Mouse (Mus musculus): ENCODE measurements around the gene Rab8b. TPM values are rescaled to one million over a fixed set of nuclear protein-coding genes. Genes with fewer than 3 reads are reported as not detected.
A peak's percentile ranks its signal among the peaks of the same experiment; 100 is the strongest.
"Not testable (repeated sequence)": the region's sequence is repeated elsewhere in the genome, so short reads cannot be mapped to it uniquely, and the experiment has no call there.

Rab8b gene
- polyA plus RNA-seq, 1 experiment from 2014 or later: 25.0 TPM

DNA sequence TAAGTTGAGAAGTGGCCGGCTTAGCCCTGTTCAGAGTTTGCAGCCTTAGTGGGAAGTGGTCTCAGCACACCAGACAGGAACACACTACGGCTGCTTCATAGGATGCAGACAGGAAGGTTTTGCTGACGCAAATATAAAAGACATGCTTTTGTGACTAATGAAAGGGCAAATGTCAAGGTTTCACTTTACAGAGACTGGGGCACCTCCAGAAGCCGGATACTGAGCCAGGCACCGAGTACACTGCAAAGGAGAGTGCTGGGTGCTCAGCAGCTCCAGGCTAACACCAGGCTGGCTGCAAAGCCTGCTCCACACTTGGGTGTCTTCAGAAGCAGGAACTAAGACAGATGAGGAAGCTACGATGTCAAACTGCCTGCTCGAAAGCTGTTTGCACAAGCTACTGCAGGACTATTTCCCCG, 37.1 kb downstream of the Rab8b start:
- Histone ChIP-seq H3K9me3 (no peaks in the 10 kb centered on the region), H3K36me3 (no peaks in the 10 kb centered on the region), H3K4me2 (no peak overlapping the region), H3K27me3 (replicated peaks) (no peaks in the 10 kb centered on the region), H3K4me3 (replicated peaks) (no peak overlapping the region), H3K27ac (no peak overlapping the region; the same call in 1 of the 2 replicates), H3K4me1 (peaks cover 14% of the 10 kb centered on the region; the same call in 1 of the 2 replicates), H3K9ac (no peak overlapping the region)
- WGBS: 41% methylated on average over 8 of the region's 8 CpGs
- no peak for ATAC-seq (ENCODE audit: insufficient read depth, low FRiP score, low read depth)

DNA sequence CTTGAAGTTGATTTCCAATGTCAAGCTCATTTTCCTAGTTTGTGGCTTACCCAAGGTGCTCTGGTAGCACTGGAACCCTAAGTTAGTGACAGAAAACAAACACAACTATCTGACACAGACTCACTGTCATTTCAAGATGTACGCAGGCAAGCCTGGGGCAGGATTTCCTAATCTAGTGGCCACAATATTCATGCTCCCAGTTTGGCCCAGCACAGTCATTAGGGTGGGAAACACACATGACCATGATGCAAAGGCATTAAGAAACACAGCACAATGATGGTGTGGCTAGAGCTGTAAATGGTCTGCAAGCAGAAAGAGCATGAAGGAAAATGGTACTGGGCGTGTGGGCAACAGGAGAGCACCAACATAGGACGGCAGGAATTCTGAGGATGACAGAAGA, 37.6 kb downstream of the Rab8b start:
- Histone ChIP-seq H3K27me3 (replicated peaks) (no peaks in the 10 kb centered on the region), H3K9ac (no peak overlapping the region), H3K9me3 (no peaks in the 10 kb centered on the region), H3K27ac (no peak overlapping the region), H3K4me3 (replicated peaks) (no peak overlapping the region), H3K4me1 (peaks cover 9% of the 10 kb centered on the region; the same call in 1 of the 2 replicates), H3K36me3 (no peaks in the 10 kb centered on the region), H3K4me2 (no peak overlapping the region)
- 70% methylated on average over 3 of the region's 3 CpGs for WGBS
- no peak for ATAC-seq (ENCODE audit: insufficient read depth, low FRiP score, low read depth)

DNA sequence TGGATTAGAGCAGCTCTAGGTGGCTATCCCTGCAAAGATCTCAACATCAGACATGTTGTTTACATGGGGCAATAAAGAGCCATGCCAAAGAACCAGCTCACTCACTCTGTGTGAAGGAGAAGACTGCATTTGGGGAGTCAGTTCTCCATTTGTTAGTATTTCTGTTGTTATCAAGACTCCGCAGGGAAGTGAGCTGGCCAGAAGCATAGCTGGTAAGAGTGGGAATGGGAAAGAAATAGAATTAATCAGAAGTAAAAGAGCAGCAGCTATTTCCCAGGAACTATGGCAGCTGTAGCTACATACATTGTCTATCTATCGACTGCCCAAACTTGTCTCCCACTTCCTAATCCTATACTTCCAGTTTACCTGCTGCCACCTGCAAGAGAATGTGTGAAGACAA, 38.7 kb downstream of the Rab8b start:
- Histone ChIP-seq H3K9ac (no peak overlapping the region), H3K27ac (no peak overlapping the region), H3K4me3 (replicated peaks) (no peak overlapping the region), H3K9me3 (no peaks in the 10 kb centered on the region), H3K27me3 (replicated peaks) (no peaks in the 10 kb centered on the region), H3K36me3 (no peaks in the 10 kb centered on the region), H3K4me1 (peaks cover 5% of the 10 kb centered on the region; the same call in 1 of the 2 replicates), H3K4me2 (no peak overlapping the region)
- 84% methylated on average over 2 of the region's 2 CpGs for WGBS
- no peak for ATAC-seq (ENCODE audit: insufficient read depth, low FRiP score, low read depth)

DNA sequence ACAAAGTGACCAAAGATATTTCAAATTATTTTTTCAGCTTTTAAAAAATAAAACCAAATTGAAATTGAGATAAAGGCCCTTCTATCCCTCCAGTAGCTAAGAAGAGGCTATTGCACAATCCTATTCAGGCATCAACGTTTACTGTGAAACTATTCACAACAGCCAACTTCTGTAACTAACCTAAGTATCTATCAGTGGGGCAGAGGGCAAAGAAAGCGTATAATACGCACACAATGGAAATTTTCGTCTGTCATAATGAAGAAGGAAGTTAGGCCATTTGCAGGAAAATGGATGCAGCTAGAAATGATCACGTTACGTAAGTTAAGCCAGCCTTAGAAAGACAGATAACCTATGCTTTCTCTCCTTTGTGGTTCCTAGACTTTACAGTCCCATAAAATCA, 40.0 kb downstream of the Rab8b start:
- WGBS: 80% methylated on average over 6 of the region's 6 CpGs
- no peaks in the 10 kb centered on the region for H3K27me3 ChIP-seq (replicated peaks)
- no peak for ATAC-seq (ENCODE audit: insufficient read depth, low FRiP score, low read depth)

DNA sequence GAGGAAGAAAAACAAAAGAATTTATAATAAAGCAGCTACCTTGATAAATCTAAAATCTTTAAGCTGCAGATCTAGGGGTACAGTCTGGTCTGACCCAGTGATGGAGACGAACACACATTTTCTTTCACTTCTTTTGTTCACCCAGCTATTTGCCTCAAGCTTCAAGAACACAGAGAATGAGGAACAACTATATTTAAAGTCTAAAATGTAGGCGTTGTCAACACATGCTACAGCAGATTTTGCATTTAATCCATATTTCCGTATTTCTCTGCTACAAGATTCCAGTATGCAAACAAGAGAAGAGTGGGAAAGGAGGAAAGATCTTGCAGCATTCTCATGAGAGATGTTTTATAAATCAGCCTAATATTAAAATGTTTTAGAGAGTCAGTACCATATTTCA, 40.6 kb downstream of the Rab8b start:
- no peak overlapping the region for H3K4me2 ChIP-seq
- no peak overlapping the region for H3K9ac ChIP-seq
- H3K4me1 ChIP-seq: peaks cover 5% of the 10 kb centered on the region; the same call in 1 of the 2 replicates
- H3K9me3 ChIP-seq: no peaks in the 10 kb centered on the region
- no peaks in the 10 kb centered on the region for H3K27me3 ChIP-seq (replicated peaks)
- H3K4me3 ChIP-seq (replicated peaks): no peak overlapping the region
- no peak for ATAC-seq (ENCODE audit: insufficient read depth, low FRiP score, low read depth)
- H3K27ac ChIP-seq: no peak overlapping the region
- 94% methylated on average over 3 of the region's 3 CpGs for WGBS
- no peaks in the 10 kb centered on the region for H3K36me3 ChIP-seq

More for the DNA sequence above, 40.0 kb downstream of the Rab8b start:
- no peak overlapping the region for H3K27ac ChIP-seq
- no peaks in the 10 kb centered on the region for H3K36me3 ChIP-seq
- H3K9ac ChIP-seq: no peak overlapping the region
- H3K4me2 ChIP-seq: no peak overlapping the region
- peaks cover 5% of the 10 kb centered on the region; the same call in 1 of the 2 replicates for H3K4me1 ChIP-seq
- H3K9me3 ChIP-seq: no peaks in the 10 kb centered on the region
- H3K4me3 ChIP-seq (replicated peaks): no peak overlapping the region

DNA sequence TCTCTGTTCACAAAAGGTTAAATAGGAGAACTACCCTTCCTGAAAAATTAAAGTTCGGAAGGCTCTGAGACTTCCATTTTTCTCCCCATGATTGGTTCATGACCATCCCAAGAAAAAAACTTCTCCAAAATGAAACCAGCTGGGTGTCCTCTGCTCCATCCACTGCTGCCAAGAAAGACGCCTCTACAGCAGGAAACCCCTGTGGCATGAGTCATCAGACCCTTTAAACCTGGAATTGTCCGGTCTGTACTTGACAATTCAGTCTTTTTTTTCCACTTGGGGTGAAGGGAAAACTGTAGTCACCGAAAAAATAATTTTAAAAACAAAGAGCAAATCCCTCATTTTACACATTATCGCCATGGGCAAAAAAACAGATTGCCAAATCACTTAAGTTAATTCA, 42.9 kb downstream of the Rab8b start:
- no peak overlapping the region; the same call in 1 of the 2 replicates for H3K27ac ChIP-seq
- H3K4me2 ChIP-seq: no peak overlapping the region
- H3K4me3 ChIP-seq (replicated peaks): no peak overlapping the region
- no peak overlapping the region for H3K9ac ChIP-seq
- no peaks in the 10 kb centered on the region for H3K27me3 ChIP-seq (replicated peaks)
- WGBS: 51% methylated on average over 5 of the region's 5 CpGs
- no peaks in the 10 kb centered on the region for H3K4me1 ChIP-seq
- no peaks in the 10 kb centered on the region for H3K36me3 ChIP-seq
- ATAC-seq (ENCODE audit: insufficient read depth, low FRiP score, low read depth): 0 out of 2 replicates have a peak, but pooled peaks have one; percentile 43
- H3K9me3 ChIP-seq: no peaks in the 10 kb centered on the region

DNA sequence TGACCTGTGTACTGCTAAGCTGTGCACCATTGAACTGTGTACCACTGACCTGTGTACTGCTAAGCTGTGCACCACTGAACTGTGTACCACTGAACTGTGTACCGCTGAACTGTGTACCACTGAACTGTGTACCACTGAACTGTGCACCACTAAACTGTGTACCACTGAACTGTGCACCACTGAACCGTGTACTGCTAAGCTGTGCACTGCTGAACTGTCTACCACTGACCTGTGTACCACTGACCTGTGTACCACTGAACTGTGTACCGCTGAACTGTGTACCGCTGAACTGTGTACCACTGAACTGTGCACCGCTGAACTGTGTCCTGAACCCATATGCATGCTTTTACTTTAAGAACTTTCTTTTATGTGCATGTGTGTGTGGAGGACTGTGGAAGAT, 45.2 kb downstream of the Rab8b start:
- Histone ChIP-seq H3K4me1 (no peaks in the 10 kb centered on the region), H3K36me3 (no peaks in the 10 kb centered on the region), H3K27me3 (replicated peaks) (no peaks in the 10 kb centered on the region), H3K9me3 (no peaks in the 10 kb centered on the region), H3K4me2 (no peak overlapping the region), H3K9ac (no peak overlapping the region), H3K27ac (no peak overlapping the region), H3K4me3 (replicated peaks) (no peak overlapping the region)
- no peak for ATAC-seq (ENCODE audit: insufficient read depth, low FRiP score, low read depth)
- WGBS: 98% methylated on average over 5 of the region's 5 CpGs

DNA sequence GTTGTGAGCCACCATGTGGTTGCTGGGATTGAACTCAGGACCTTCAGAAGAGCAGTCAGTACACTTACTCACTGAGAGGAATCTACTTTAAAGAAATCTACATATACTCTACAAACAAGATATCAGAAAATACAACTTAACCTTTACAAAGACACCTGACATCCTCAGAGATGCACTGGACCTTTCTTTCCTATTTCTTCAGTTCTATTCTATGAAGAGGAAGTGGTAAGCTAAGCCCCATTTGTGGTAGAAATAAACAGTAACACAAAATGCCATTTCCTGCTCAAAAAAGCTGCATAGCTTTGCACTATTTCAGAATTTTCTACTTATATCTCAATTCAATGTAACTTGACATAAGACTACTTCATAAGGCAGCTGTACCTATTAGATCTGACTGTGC, 46.0 kb downstream of the Rab8b start:
- no peak for ATAC-seq (ENCODE audit: insufficient read depth, low FRiP score, low read depth)
- H3K4me2 ChIP-seq: no peak overlapping the region
- no peak overlapping the region for H3K27ac ChIP-seq
- no peaks in the 10 kb centered on the region for H3K4me1 ChIP-seq
- no peaks in the 10 kb centered on the region for H3K27me3 ChIP-seq (replicated peaks)
- no peak overlapping the region for H3K9ac ChIP-seq
- H3K36me3 ChIP-seq: no peaks in the 10 kb centered on the region
- no peak overlapping the region for H3K4me3 ChIP-seq (replicated peaks)
- no peaks in the 10 kb centered on the region for H3K9me3 ChIP-seq

DNA sequence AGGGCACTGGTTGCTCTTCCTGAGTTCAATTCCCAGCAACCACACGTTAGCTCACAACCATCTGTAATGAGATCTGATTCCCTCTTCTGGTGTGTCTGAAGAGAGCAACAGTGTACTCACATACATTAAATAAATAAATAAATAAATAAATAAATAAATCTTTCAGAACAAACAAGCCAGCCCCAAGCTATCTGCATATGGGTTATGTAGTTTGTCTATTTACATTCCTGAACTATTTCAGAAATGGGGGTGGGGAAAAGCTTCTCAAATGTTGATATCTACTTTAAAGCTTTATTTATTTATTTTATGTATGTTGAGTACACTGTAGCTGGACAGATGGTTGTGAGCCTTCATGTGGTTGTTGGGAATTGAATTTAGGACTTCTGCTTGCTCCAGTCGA, 46.5 kb downstream of the Rab8b start:
- 67% methylated on average over 2 of the region's 2 CpGs for WGBS
- not testable (repeated sequence) for H3K4me3 ChIP-seq (replicated peaks); H3K4me1 ChIP-seq; H3K9ac ChIP-seq; H3K27me3 ChIP-seq (replicated peaks); H3K4me2 ChIP-seq; H3K36me3 ChIP-seq; ATAC-seq (ENCODE audit: insufficient read depth, low FRiP score, low read depth); H3K9me3 ChIP-seq
- peak overlapping the region; percentile 74; the same call in 1 of the 2 replicates for H3K27ac ChIP-seq

DNA sequence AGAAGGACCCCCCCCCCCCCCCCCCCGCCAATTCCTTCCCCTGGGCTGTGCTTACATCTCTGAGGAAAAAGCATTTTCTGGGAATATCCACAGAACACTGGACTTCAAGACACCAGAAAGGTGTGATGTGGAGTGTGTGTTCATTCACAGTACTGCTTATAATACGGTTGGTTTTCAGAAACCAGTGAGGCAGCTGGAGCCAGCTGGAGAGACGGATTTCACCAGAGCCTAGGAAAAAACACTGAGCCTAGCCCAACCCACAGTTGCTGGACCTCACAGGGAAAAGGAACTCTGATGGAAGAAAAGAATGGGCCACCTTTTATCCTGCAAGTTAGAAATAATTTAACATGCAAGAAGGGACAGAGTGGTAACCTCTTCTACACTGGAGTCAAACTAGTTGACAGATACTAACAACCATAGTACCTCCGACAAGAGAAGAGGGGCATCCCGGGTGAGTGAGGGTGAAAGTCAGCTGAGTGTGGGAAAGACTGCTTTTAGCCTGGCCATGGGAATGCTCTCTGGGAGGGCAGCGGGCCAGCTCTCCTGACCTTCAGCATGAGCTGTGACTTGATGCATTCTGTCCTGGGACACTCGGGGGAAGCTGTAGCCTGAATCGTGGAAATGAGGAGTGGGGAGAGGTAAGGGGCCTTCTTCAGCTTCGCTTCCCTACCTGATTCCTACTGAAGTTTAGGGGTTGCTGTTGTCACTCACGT, 47.3 kb downstream of the Rab8b start:
- Histone ChIP-seq H3K4me1 (no peaks in the 10 kb centered on the region), H3K4me2 (no peak overlapping the region), H3K4me3 (replicated peaks) (no peak overlapping the region), H3K36me3 (no peaks in the 10 kb centered on the region), H3K27ac (peak overlapping the region; percentile 74), H3K9ac (no peak overlapping the region), H3K27me3 (replicated peaks) (no peaks in the 10 kb centered on the region), H3K9me3 (no peaks in the 10 kb centered on the region)
- ATAC-seq (ENCODE audit: insufficient read depth, low FRiP score, low read depth): no peak; the same call in 1 of the 2 replicates
- WGBS: 56% methylated on average over 10 of the region's 10 CpGs

DNA sequence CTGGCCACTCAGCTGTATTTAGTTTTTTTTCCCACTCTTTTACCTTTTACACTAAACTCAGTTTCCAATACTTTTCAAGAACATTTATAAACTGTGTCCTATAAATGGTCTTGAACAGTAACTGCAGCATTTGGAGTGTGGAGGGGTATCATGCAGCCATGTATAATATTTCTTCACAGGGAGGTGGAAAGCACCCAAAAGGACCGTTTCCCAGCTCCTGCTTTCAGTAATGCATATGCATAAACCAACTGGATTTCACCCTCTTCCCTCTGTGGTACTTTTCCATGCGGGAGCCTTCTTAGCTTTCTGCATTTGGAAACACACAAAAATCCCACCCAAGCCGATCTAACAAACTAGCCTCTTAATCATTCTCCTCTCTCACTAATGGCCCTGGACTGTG, 54.8 kb downstream of the Rab8b start:
- Histone ChIP-seq H3K27ac (no peak overlapping the region), H3K9me3 (no peaks in the 10 kb centered on the region), H3K27me3 (replicated peaks) (no peaks in the 10 kb centered on the region), H3K4me3 (replicated peaks) (no peak overlapping the region), H3K4me2 (no peak overlapping the region), H3K36me3 (no peaks in the 10 kb centered on the region), H3K4me1 (no peaks in the 10 kb centered on the region), H3K9ac (no peak overlapping the region)
- 63% methylated on average over 3 of the region's 3 CpGs for WGBS
- ATAC-seq (ENCODE audit: insufficient read depth, low FRiP score, low read depth): no peak

DNA sequence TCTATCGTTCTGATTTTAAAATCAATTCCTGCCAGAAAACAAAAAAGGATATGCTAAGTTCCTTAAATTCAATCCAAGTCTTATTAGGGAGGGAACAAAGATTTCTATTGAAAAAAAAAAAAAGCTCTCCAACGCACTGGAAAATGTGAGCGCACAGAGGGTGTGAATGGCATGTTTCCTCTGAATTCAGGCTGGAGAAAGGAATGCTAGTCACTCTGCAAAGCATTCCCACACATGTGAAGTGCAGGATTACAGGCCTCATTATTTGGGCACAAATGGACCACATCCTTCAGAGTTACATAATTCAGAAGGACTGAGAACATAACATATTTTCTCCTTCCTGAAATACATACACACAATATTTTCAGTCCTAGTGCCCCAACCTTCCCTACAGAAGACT, 56.0 kb downstream of the Rab8b start:
- Histone ChIP-seq H3K4me3 (replicated peaks) (no peak overlapping the region), H3K4me1 (no peaks in the 10 kb centered on the region), H3K36me3 (0 out of 2 replicates have a peak, but pooled peaks cover 4% of the 10 kb centered on the region), H3K4me2 (no peak overlapping the region), H3K9me3 (no peaks in the 10 kb centered on the region), H3K27ac (no peak overlapping the region), H3K9ac (no peak overlapping the region), H3K27me3 (replicated peaks) (no peaks in the 10 kb centered on the region)
- no peak for ATAC-seq (ENCODE audit: insufficient read depth, low FRiP score, low read depth)
- WGBS: 61% methylated on average over 3 of the region's 3 CpGs

Data from stomach, embryonic 15.5 days (tissue).